Mouse (Mus musculus): ENCODE data around the gene Rdh12. TPM values are rescaled to one million over a fixed set of nuclear protein-coding genes. Genes with fewer than 3 reads are reported as not detected.
A peak's percentile ranks its signal among the peaks of the same experiment; 100 is the strongest.

The Rdh12 gene
- 0.32 and 0.77 TPM in 2 replicates for polyA plus RNA-seq (2014; fragmentation: Nextera tagmentation; extraction: Ambion mirVana)

- H3K27me3 ChIP-seq (ENCODE audit: control insufficient read depth, insufficient read depth, low read length), result no peaks in the 10 kb centered on the region
- H3K36me3 ChIP-seq (ENCODE audit: control insufficient read depth, insufficient read depth, low read length), result no peaks in the 10 kb centered on the region
- peak within 1 kb of the TSS; percentile 41; the same call in 1 of the 2 replicates for H3K9ac ChIP-seq (ENCODE audit: low read length)
- ATAC-seq (ENCODE audit: insufficient number of reproducible peaks, insufficient read depth, low FRiP score, low read depth), result no peak
- H3K4me2 ChIP-seq (ENCODE audit: low read length), result peak within 1 kb of the TSS; percentile 74
- no peaks in the 10 kb centered on the region for H3K9me3 ChIP-seq (ENCODE audit: control insufficient read depth, low read length)
- H3K4me3 ChIP-seq (ENCODE audit: control insufficient read depth in 1 of 2, insufficient read depth in 1 of 2, low read depth in 1 of 2, low read length in 2 of 2), result peak within 1 kb of the TSS; percentile 41
- peaks cover 3 to 5% of the 10 kb centered on the region in 2 experiments; a peak in 2 of 4 replicates for H3K4me1 ChIP-seq (ENCODE audit: control insufficient read depth in 2 of 2, insufficient read depth in 2 of 2, low read length in 2 of 2)
- H3K27ac ChIP-seq (replicated peaks in 1 of 2; ENCODE audit: control insufficient read depth in 1 of 2, insufficient read depth in 1 of 2, low read depth in 2 of 2, low read length in 2 of 2), result no peak within 1 kb of the TSS
- WGBS, result 6% methylated on average over 13 of the region's 13 CpGs
Observed at GRCm38 (mm10) chr12:79208703-79209464, at the start of gene Rdh12. TSS of gene Rdh12 (plus strand) at chr12:79208914.

DNA sequence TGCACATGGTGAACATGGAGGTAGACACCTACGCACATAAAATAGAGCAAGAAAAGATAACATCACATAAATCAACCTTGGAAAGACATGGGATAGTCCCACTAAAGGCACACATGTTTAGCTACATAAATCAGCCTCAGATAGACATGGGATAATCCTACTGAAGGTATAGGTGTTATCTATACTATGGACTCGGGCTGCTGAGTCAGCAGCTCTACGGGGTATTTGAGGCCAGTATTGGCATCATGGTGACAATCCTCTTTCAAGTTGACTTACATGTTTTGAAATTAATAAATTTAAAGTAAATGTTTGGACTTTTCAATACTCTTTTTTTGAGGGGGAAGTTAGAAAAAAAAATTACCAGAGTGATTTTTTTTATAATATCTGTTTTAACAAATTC is 45.8 kb upstream of the Rdh12 start:
- H3K4me2 ChIP-seq (ENCODE audit: low read length), result no peak overlapping the region
- no peak for ATAC-seq (ENCODE audit: insufficient number of reproducible peaks, insufficient read depth, low FRiP score, low read depth)
- no peak overlapping the region for H3K9ac ChIP-seq (ENCODE audit: low read length)
- peaks cover 2 to 17% of the 10 kb centered on the region in 2 experiments for H3K4me1 ChIP-seq (ENCODE audit: control insufficient read depth in 2 of 2, insufficient read depth in 2 of 2, low read length in 2 of 2)
- WGBS, result 91% methylated on average over 3 of the region's 3 CpGs
- H3K27me3 ChIP-seq (ENCODE audit: control insufficient read depth, insufficient read depth, low read length), result no peaks in the 10 kb centered on the region
- no peaks in the 10 kb centered on the region for H3K9me3 ChIP-seq (ENCODE audit: control insufficient read depth, low read length)
- H3K4me3 ChIP-seq (ENCODE audit: control insufficient read depth in 1 of 2, insufficient read depth in 1 of 2, low read depth in 1 of 2, low read length in 2 of 2), result no peak overlapping the region
- peaks cover 84% of the 10 kb centered on the region for H3K36me3 ChIP-seq (ENCODE audit: control insufficient read depth, insufficient read depth, low read length)
- H3K27ac ChIP-seq (replicated peaks in 1 of 2; ENCODE audit: control insufficient read depth in 1 of 2, insufficient read depth in 1 of 2, low read depth in 2 of 2, low read length in 2 of 2), result no peak overlapping the region

DNA sequence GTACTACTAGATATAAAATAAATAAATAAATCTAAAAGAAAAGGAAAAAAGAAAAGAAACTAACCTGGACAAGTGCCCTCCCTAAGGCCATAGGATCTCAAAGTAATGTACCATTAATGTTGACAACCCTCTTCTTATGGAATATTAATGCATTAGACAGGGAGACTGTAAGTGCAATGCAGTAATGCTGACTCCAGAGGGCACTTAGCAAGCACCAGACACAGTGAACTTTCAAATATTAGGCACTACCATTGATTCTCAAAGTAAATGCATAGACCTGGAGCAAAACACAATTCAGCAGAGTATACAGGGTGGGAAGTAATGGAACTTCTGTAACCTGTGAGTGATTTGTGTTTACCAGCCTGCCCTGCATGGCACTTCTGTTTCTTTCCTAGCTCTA is 39.5 kb upstream of the Rdh12 start:
- no peak for ATAC-seq (ENCODE audit: insufficient number of reproducible peaks, insufficient read depth, low FRiP score, low read depth)
- H3K27ac ChIP-seq (replicated peaks in 1 of 2; ENCODE audit: control insufficient read depth in 1 of 2, insufficient read depth in 1 of 2, low read depth in 2 of 2, low read length in 2 of 2), result no peak overlapping the region
- no peak overlapping the region for H3K9ac ChIP-seq (ENCODE audit: low read length)
- H3K36me3 ChIP-seq (ENCODE audit: control insufficient read depth, insufficient read depth, low read length), result peaks cover 30% of the 10 kb centered on the region
- no peak overlapping the region for H3K4me2 ChIP-seq (ENCODE audit: low read length)
- peaks cover 2 to 18% of the 10 kb centered on the region in 2 experiments for H3K4me1 ChIP-seq (ENCODE audit: control insufficient read depth in 2 of 2, insufficient read depth in 2 of 2, low read length in 2 of 2)
- H3K27me3 ChIP-seq (ENCODE audit: control insufficient read depth, insufficient read depth, low read length), result no peaks in the 10 kb centered on the region
- H3K9me3 ChIP-seq (ENCODE audit: control insufficient read depth, low read length), result no peaks in the 10 kb centered on the region
- no peak overlapping the region for H3K4me3 ChIP-seq (ENCODE audit: control insufficient read depth in 1 of 2, insufficient read depth in 1 of 2, low read depth in 1 of 2, low read length in 2 of 2)

DNA sequence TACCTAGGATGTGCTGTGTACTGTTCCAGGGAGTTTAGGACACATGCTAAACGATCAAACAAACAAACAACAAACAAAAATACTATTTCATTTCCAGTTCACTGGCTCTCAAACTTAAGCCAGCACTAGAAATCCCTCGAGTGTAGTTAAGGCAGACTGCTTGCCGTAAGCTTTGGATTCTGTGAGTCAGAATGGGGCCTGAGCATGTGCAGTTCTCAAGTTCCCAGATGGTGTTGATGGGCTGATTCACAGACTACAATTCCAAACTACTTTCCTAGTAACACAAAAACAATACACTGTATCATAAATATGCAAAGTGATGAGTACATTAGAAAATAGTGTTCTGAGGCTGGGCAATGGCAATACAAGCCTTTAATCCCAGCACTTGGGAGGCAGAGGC is 38.3 kb upstream of the Rdh12 start:
- Histone ChIP-seq H3K27me3 (ENCODE audit: control insufficient read depth, insufficient read depth, low read length) (no peaks in the 10 kb centered on the region), H3K9me3 (ENCODE audit: control insufficient read depth, low read length) (no peaks in the 10 kb centered on the region), H3K36me3 (ENCODE audit: control insufficient read depth, insufficient read depth, low read length) (peaks cover 29% of the 10 kb centered on the region), H3K4me2 (ENCODE audit: low read length) (no peak overlapping the region), H3K4me1 (ENCODE audit: control insufficient read depth in 2 of 2, insufficient read depth in 2 of 2, low read length in 2 of 2) (peaks cover 2 to 11% of the 10 kb centered on the region in 2 experiments; a peak in 3 of 4 replicates), H3K27ac (replicated peaks in 1 of 2; ENCODE audit: control insufficient read depth in 1 of 2, insufficient read depth in 1 of 2, low read depth in 2 of 2, low read length in 2 of 2) (no peak overlapping the region), H3K9ac (ENCODE audit: low read length) (no peak overlapping the region), H3K4me3 (ENCODE audit: control insufficient read depth in 1 of 2, insufficient read depth in 1 of 2, low read depth in 1 of 2, low read length in 2 of 2) (no peak overlapping the region)
- 79% methylated on average over 3 of the region's 3 CpGs for WGBS
- ATAC-seq (ENCODE audit: insufficient number of reproducible peaks, insufficient read depth, low FRiP score, low read depth), result no peak

GRCm38 (mm10) chr12:79171269-79171995 is 37.3 kb upstream of the Rdh12 start:
- H3K27me3 ChIP-seq (ENCODE audit: control insufficient read depth, insufficient read depth, low read length), result no peaks in the 10 kb centered on the region
- peak overlapping the region; percentile 75 for H3K4me2 ChIP-seq (ENCODE audit: low read length)
- H3K36me3 ChIP-seq (ENCODE audit: control insufficient read depth, insufficient read depth, low read length), result peaks cover 28% of the 10 kb centered on the region
- peaks cover 2 to 7% of the 10 kb centered on the region in 2 experiments; a peak in 3 of 4 replicates for H3K4me1 ChIP-seq (ENCODE audit: control insufficient read depth in 2 of 2, insufficient read depth in 2 of 2, low read length in 2 of 2)
- 40% methylated on average over 12 of the region's 12 CpGs for WGBS
- peak overlapping the region; percentile 86 for H3K9ac ChIP-seq (ENCODE audit: low read length)
- H3K9me3 ChIP-seq (ENCODE audit: control insufficient read depth, low read length), result no peaks in the 10 kb centered on the region
- H3K27ac ChIP-seq (replicated peaks in 1 of 2; ENCODE audit: control insufficient read depth in 1 of 2, insufficient read depth in 1 of 2, low read depth in 2 of 2, low read length in 2 of 2), result peak overlapping the region in 1 of 2 experiments; percentile 86; a peak in 1 of 4 replicates
- peak overlapping the region; percentile 81 to 94 for H3K4me3 ChIP-seq (ENCODE audit: control insufficient read depth in 1 of 2, insufficient read depth in 1 of 2, low read depth in 1 of 2, low read length in 2 of 2)
- no peak for ATAC-seq (ENCODE audit: insufficient number of reproducible peaks, insufficient read depth, low FRiP score, low read depth)

- H3K4me1 ChIP-seq (ENCODE audit: control insufficient read depth in 2 of 2, insufficient read depth in 2 of 2, low read length in 2 of 2), result peaks cover 2 to 7% of the 10 kb centered on the region in 2 experiments; a peak in 3 of 4 replicates
- under 1% methylated on average over 69 of the region's 73 CpGs for WGBS
- ATAC-seq (ENCODE audit: insufficient number of reproducible peaks, insufficient read depth, low FRiP score, low read depth), result peak; percentile 95
Observed at GRCm38 (mm10) chr12:79172019-79172941, 36.4 kb upstream of the Rdh12 start, which contains the start of gene Vti1b. TSS of gene Vti1b (minus strand) at chr12:79172667.

GRCm38 (mm10) chr12:79173721-79174120 is 35.0 kb upstream of the Rdh12 start:
- ATAC-seq (ENCODE audit: insufficient number of reproducible peaks, insufficient read depth, low FRiP score, low read depth), result no peak
- Histone ChIP-seq H3K4me2 (ENCODE audit: low read length) (no peak overlapping the region), H3K9me3 (ENCODE audit: control insufficient read depth, low read length) (no peaks in the 10 kb centered on the region), H3K27me3 (ENCODE audit: control insufficient read depth, insufficient read depth, low read length) (no peaks in the 10 kb centered on the region), H3K9ac (ENCODE audit: low read length) (no peak overlapping the region), H3K36me3 (ENCODE audit: control insufficient read depth, insufficient read depth, low read length) (peaks cover 37% of the 10 kb centered on the region), H3K4me1 (ENCODE audit: control insufficient read depth in 2 of 2, insufficient read depth in 2 of 2, low read length in 2 of 2) (peaks cover 2 to 7% of the 10 kb centered on the region in 2 experiments; a peak in 3 of 4 replicates), H3K27ac (replicated peaks in 1 of 2; ENCODE audit: control insufficient read depth in 1 of 2, insufficient read depth in 1 of 2, low read depth in 2 of 2, low read length in 2 of 2) (no peak overlapping the region), H3K4me3 (ENCODE audit: control insufficient read depth in 1 of 2, insufficient read depth in 1 of 2, low read depth in 1 of 2, low read length in 2 of 2) (no peak overlapping the region)
- 66% methylated on average over 5 of the region's 5 CpGs for WGBS

More at GRCm38 (mm10) chr12:79172019-79172941, 36.4 kb upstream of the Rdh12 start, which contains the start of gene Vti1b:
- no peaks in the 10 kb centered on the region for H3K27me3 ChIP-seq (ENCODE audit: control insufficient read depth, insufficient read depth, low read length)
- H3K4me3 ChIP-seq (ENCODE audit: control insufficient read depth in 1 of 2, insufficient read depth in 1 of 2, low read depth in 1 of 2, low read length in 2 of 2), result peak within 1 kb of the TSS; percentile 81 to 94
- H3K27ac ChIP-seq (replicated peaks in 1 of 2; ENCODE audit: control insufficient read depth in 1 of 2, insufficient read depth in 1 of 2, low read depth in 2 of 2, low read length in 2 of 2), result peak within 1 kb of the TSS; percentile 86 to 91
- H3K9me3 ChIP-seq (ENCODE audit: control insufficient read depth, low read length), result no peaks in the 10 kb centered on the region
- peak within 1 kb of the TSS; percentile 86 for H3K9ac ChIP-seq (ENCODE audit: low read length)
- H3K4me2 ChIP-seq (ENCODE audit: low read length), result peak within 1 kb of the TSS; percentile 75
- peaks cover 33% of the 10 kb centered on the region for H3K36me3 ChIP-seq (ENCODE audit: control insufficient read depth, insufficient read depth, low read length)

All from heart, embryonic 14.5 days (tissue).